Mouse (Mus musculus): Measurements from ENCODE around the gene Slc22a14.
"Not testable (repeated sequence)": the region's sequence is repeated elsewhere in the genome, so short reads cannot be mapped to it uniquely, and the experiment has no call there.

DNA sequence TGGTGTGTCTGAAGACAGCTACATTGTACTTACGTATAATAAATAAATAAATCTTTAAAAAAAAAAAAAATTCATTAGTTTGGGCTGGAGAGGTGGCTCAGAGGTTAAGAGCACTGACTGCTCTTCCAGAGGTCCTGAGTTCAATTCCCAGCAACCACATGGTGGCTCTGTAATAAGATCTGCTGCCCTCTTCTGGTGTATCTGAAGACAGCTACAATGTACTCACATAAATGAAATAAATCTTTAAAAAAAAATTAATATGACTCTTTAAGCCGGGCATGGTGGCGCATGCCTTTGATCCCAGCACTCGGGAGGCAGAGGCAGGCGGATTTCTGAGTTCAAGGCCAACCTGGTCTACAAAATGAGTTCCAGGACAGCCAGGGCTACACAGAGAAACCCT, 90.5 kb downstream of the Slc22a14 start:
- not testable (repeated sequence) for TF ChIP-seq CTCF (IDR thresholded peaks at IDR 0.05; ENCODE audit: extremely low read depth, insufficient read length, insufficient replicate concordance, low read depth, low read length); POLR2A (IDR thresholded peaks at IDR 0.05; ENCODE audit: low read depth, low read length)
